Mouse (Mus musculus) hindbrain, embryonic 10.5 days (tissue): ENCODE measurements around the gene Gm19935. TPM values are rescaled to one million over a fixed set of nuclear protein-coding genes. Genes with fewer than 3 reads are reported as not detected.

Source experiments
- DNase-seq: peaks from one replicate; pipeline ENCODE4 v3.0.0-alpha.2; 2017; ENCODE audit warnings: low spot score
- H3K27ac ChIP-seq: fragments of 300-500 bp; sonication (generic); 2 replicates; pipeline ENCODE4 v1.5.1; 2016; ENCODE audit warnings: mild to moderate bottlenecking, moderate library complexity
- H3K27me3 ChIP-seq: fragments of 300-500 bp; sonication (generic); 2 replicates; pipeline ENCODE4 v1.6.1; 2016; ENCODE audit warnings: mild to moderate bottlenecking; ENCODE audit not compliant: poor library complexity, insufficient read depth, severe bottlenecking
- H3K36me3 ChIP-seq: fragments of 300-500 bp; sonication (generic); 2 replicates; pipeline ENCODE4 v1.6.1; 2016; ENCODE audit warnings: mild to moderate bottlenecking, moderate library complexity
- H3K4me1 ChIP-seq: fragments of 300-500 bp; sonication (generic); replicated peaks from 2 replicates; pipeline ENCODE4 v1.6.1; 2016; ENCODE audit warnings: mild to moderate bottlenecking
- H3K4me3 ChIP-seq: fragments of 300-500 bp; sonication (generic); 2 replicates; pipeline ENCODE4 v1.5.1; 2016; ENCODE audit warnings: mild to moderate bottlenecking, moderate library complexity
- H3K9me3 ChIP-seq: fragments of 300-500 bp; sonication (generic); 2 replicates; pipeline ENCODE4 v1.6.1; 2016; ENCODE audit warnings: mild to moderate bottlenecking, moderate library complexity
- WGBS: fragments of 180-500 bp; shearing (Covaris S2); methylation state at CpG from one replicate; pipeline ENCODE4 v1.1.7; 2016; 5-methylcytosine and 5-hydroxymethylcytosine counted together
- polyA plus RNA-seq: library from polyadenylated mRNA; unstranded; fragments of >200 nt; fragmentation: Nextera tagmentation; extraction: Ambion mirVana; gene quantifications from 2 replicates; pipeline ENCODE4 v1.2.1, GENCODE M21; 2016

Gene Gm19935
- polyA plus RNA-seq: 0.16 and 0.73 TPM in 2 replicates

DNA sequence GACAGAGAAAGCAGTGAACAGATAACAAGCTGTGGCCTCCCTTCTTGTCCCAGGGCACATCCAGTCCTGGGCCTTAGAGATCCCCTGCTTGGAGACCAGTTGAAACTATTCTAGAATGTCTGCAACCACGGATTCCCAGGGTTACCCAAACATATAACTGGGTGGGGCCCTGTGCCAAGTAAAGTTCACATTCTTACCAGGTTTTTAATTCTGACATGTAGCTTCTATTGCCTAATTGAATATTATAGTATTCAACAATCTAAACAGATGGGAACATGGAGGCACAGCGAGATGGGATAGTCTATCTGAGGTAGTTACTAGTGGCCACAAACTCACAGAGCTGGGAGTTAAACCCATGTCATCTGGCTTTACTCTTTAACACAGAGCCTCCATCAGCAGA lies at the start of gene Gm19935:
Gene Gm19935, minus strand, starts transcription at position 101 of the 400 bp plus-strand sequence.
- H3K4me1 ChIP-seq: peaks cover 15% of the 10 kb centered on the region; the same call in 1 of the 2 replicates
- H3K27me3 ChIP-seq: no peaks in the 10 kb centered on the region
- H3K4me3 ChIP-seq: no peak within 1 kb of the TSS
- 0 out of 2 replicates have a peak, but pooled peaks cover 4% of the 10 kb centered on the region for H3K9me3 ChIP-seq
- no peak for DNase-seq
- WGBS: 82% methylated on average over 2 of the region's 2 CpGs
- H3K27ac ChIP-seq: peak within 1 kb of the TSS; percentile 67
- no peaks in the 10 kb centered on the region for H3K36me3 ChIP-seq

DNA sequence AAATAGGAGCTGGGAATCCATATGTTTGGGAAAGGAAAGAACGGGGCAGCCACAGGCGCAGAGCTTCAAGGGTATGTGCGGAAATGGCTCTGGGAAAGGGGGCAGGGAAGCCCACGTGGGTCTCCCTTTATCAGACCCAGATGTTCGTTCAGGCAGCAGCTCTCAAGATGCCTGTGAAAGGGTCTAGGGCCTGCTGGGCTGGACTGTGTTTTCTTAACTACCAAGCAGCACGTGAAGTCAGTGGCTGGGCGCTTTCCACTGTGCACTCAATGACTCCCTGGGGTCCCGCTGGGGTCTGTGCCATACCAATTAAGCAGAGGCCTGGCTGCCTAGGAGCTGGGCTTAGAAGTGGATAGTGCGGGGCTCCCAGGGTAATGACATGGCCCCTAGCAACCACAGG lies 44.8 kb upstream of the Gm19935 start:
- Histone ChIP-seq H3K4me3 (peak overlapping the region; percentile 34), H3K27ac (peak overlapping the region; percentile 90), H3K4me1 (peaks cover 46% of the 10 kb centered on the region), H3K9me3 (no peaks in the 10 kb centered on the region), H3K36me3 (no peaks in the 10 kb centered on the region), H3K27me3 (no peaks in the 10 kb centered on the region)
- DNase-seq: peak; percentile 89
- WGBS: 3% methylated on average over 9 of the region's 9 CpGs

DNA sequence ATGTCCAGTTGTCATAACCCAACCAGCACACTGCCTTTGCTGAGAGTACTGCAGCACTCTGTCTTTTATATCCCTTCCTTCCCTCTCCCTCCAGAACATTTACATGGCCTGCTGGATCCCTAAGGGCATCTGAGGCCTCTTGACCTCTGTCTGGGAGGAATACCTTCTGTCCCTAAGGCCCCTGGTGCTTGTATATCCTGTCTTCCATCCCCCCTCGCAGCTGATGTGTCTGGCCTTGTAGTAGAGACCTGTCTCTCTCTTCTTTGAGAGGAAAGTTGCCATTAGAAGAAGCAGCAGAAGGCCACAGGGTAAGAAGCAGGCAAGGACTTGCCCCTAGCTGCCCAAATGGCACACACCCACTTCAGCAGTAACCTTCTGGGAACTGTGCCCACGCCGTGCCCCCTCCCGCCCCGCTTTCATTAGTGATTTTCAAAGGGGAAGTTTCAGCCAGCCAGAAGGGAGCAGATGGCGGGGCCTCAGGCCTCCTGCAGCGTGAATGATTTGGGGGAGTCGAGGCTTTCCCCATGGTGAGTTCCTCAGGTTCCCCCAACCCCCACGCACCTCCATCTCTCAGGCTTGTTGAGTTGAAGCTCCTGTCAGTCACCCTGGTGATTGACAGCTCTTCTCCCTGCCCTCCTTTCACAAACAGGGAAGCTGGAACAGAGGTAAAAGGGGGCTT lies 44.2 kb upstream of the Gm19935 start:
- no peaks in the 10 kb centered on the region for H3K36me3 ChIP-seq
- 5% methylated on average over 9 of the region's 9 CpGs for WGBS
- H3K27ac ChIP-seq: peak overlapping the region; percentile 90
- no peaks in the 10 kb centered on the region for H3K9me3 ChIP-seq
- peak overlapping the region; percentile 34 for H3K4me3 ChIP-seq
- no peaks in the 10 kb centered on the region for H3K27me3 ChIP-seq
- peak; percentile 63 for DNase-seq
- peaks cover 52% of the 10 kb centered on the region for H3K4me1 ChIP-seq

DNA sequence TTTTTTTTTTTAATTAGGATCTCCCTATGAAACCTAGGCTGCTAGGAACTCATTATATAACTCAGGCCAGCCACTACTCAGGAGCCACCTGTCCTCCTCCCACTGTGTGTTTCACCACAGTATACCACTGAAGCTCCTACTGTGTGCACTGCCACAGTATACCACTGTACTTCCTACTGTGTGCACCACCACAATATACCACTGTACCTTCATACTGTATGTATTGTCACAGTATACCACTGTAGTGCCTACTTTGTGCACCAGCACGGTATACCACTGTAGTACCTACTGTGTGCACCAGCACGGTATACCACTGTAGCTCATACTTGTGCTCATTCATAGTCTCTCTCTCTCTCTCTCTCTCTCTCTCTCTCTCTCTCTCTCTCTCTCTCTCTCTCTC lies 40.9 kb upstream of the Gm19935 start:
- DNase-seq: no peak
- WGBS: 94% methylated on average over 2 of the region's 2 CpGs
- H3K36me3 ChIP-seq: no peaks in the 10 kb centered on the region
- H3K27ac ChIP-seq: no peak overlapping the region
- H3K4me1 ChIP-seq: peaks cover 72% of the 10 kb centered on the region
- H3K4me3 ChIP-seq: no peak overlapping the region
- H3K27me3 ChIP-seq: no peaks in the 10 kb centered on the region
- H3K9me3 ChIP-seq: no peaks in the 10 kb centered on the region

DNA sequence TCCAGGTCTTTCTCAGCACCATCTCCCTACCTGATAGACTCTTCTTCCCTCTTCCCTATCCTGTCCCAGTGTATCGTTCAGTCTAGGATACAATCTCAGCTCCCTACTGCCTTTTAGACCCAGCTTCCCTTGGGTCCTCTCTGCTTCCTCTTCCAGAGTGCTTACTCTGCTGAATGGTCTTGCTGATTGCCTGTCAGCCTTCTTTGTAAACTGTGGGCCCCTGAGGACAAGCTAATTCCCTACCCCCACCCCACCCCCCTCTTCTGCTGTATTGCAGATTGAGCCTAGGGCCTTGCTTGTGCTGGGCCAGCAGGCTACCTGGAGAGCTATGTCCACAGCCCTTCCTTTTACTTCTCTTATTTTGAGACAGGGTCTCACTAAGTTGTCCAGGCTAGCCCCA lies 39.8 kb upstream of the Gm19935 start:
- H3K4me1 ChIP-seq: peaks cover 61% of the 10 kb centered on the region
- peak overlapping the region; percentile 53 for H3K27ac ChIP-seq
- no peaks in the 10 kb centered on the region for H3K9me3 ChIP-seq
- H3K36me3 ChIP-seq: 0 out of 2 replicates have a peak, but pooled peaks cover 4% of the 10 kb centered on the region
- no peaks in the 10 kb centered on the region for H3K27me3 ChIP-seq
- DNase-seq: no peak
- no peak overlapping the region for H3K4me3 ChIP-seq
- WGBS: 34% methylated on average over 1 of the region's 1 CpGs

DNA sequence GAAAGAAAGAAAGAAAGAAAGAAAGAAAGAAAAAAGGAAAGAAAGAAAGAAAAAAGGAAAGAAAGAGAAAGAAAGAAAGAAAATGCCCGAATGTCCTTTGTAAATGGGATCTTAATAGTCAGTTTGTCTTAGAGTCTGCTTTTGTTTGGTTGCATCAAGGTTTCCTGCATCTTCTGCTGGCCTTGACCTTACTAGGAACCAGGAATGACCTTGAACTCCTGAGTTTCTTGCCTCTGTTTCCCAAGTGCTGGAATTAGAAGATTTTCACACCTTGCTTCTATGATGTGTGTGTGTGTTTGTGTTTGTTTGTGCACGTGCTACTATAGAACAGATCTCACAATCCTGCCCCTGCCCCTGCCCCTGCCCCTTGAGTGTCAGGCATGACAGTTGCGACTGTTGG lies 39.0 kb upstream of the Gm19935 start:
- Histone ChIP-seq H3K4me1 (peaks cover 53% of the 10 kb centered on the region), H3K27ac (no peak overlapping the region), H3K9me3 (no peaks in the 10 kb centered on the region), H3K36me3 (0 out of 2 replicates have a peak, but pooled peaks cover 4% of the 10 kb centered on the region), H3K27me3 (no peaks in the 10 kb centered on the region), H3K4me3 (no peak overlapping the region)
- 83% methylated on average over 3 of the region's 3 CpGs for WGBS
- no peak for DNase-seq

DNA sequence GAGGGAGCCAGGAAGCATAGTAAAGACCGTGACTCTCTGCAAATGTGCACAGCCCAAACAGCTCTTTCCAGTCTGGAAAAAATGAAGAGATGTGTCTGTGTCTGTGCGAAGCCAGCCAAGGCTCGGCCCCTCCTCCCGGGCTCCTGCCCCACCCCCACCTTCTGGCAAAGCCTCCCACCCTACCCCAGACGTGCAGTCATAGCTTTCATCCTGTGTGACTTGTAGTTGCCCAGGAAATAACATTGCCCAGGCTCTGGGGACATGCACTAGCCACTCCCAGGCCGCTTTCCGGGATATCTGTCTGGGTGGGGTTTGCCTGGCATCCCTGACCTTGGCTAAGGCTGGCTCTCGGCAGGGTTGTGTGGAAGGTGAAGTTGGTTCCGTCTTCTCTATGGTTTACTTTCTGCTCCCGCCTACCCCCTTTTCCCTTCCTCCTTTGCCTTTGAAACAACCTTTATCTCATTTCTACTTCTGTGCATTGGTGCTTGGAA lies 37.5 kb upstream of the Gm19935 start:
- H3K4me3 ChIP-seq: peak overlapping the region; percentile 18; the same call in 1 of the 2 replicates
- 11% methylated on average over 10 of the region's 10 CpGs for WGBS

DNA sequence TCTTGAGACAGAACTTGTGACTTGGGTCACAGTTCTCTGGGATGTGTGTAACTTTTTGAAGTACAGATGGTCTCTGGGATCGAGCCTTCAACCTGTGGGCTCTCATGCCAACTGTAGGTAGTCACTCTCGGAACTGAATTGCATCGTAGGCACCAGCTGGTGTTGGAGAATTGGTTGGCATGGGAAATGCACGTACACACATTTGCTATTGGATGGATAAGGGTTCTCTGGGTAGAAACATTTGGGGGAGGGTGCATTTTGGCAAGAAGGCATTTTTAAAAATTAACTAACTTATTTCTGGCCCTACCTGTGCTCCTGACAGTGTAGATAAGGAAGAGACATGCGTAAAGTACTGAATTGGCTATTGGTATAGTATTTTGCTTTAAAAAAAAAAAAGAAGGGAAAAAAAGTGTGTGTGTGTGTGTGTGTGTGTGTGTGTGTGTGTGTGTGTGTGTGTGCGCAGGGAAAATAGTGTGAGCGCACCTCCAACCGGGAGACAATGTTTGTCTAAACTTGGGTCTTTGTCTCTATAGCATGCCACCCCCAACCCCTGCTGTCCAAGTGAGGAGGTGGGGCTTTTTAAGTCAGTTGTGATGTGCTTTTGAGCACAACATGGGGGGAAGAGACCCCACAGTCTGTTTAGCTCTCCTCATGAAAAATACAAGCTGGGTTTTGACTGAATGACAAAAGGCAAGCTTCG lies 36.9 kb upstream of the Gm19935 start:
- H3K9me3 ChIP-seq: no peaks in the 10 kb centered on the region
- peak overlapping the region; percentile 81 for H3K27ac ChIP-seq
- H3K4me1 ChIP-seq: peaks cover 55% of the 10 kb centered on the region
- no peaks in the 10 kb centered on the region for H3K27me3 ChIP-seq
- DNase-seq: no peak
- WGBS: 55% methylated on average over 9 of the region's 9 CpGs
- H3K4me3 ChIP-seq: peak overlapping the region; percentile 18; the same call in 1 of the 2 replicates
- H3K36me3 ChIP-seq: 0 out of 2 replicates have a peak, but pooled peaks cover 4% of the 10 kb centered on the region

More for the DNA sequence above, 37.5 kb upstream of the Gm19935 start:
- Histone ChIP-seq H3K4me1 (peaks cover 55% of the 10 kb centered on the region), H3K27ac (peak overlapping the region; percentile 81), H3K27me3 (no peaks in the 10 kb centered on the region), H3K36me3 (0 out of 2 replicates have a peak, but pooled peaks cover 4% of the 10 kb centered on the region), H3K9me3 (no peaks in the 10 kb centered on the region)
- DNase-seq: peak; percentile 64

DNA sequence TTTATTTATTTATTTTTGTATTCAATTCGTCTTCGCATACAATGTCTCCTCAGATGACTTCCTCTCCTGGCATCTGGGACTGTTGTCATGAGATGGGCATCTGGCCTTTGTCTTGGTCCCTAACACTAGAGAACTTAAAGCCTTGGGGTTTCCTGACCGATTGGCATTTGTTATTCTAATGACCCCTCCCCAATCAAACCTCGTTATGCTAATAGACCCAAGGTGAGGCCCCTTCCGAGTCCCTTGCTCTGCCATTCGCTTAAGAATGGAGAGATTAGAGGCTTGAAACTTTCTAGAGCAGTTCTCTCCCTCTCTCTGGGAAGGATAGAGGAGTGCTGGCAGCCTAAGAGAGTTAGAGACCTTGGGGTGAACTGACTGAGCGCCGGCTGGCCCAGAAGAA lies 34.4 kb upstream of the Gm19935 start:
- Histone ChIP-seq H3K27me3 (no peaks in the 10 kb centered on the region), H3K27ac (no peak overlapping the region), H3K4me1 (peaks cover 39% of the 10 kb centered on the region), H3K4me3 (no peak overlapping the region), H3K36me3 (0 out of 2 replicates have a peak, but pooled peaks cover 4% of the 10 kb centered on the region), H3K9me3 (no peaks in the 10 kb centered on the region)
- no peak for DNase-seq
- 40% methylated on average over 8 of the region's 8 CpGs for WGBS

DNA sequence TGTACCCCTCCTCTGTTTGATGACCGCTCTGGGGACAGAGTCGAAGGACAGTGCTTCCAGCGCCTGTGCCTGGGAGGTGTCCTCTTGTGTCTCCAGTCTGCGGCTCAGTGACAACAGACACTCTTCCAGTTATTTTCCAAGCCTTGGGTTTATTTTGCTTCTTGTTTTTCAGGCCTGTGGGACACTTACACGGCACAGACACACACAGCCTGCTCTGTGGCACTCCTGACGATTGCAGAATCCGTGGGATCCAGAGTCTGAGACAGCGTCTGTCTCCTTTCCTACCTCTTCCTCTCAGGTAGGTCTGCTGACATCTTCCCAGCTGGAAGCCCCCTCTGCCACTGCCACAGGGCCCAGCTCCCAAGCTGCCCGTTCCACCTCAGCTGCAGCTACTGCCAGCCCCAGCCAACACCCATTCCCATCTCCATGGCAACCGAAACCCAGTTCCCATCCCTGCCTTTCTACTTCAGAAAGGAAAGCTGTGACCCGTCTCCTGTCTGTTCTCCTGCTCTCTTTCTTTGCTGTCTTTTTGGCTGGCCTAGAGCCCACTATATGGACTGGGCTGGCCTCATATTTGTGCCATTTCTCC lies 32.4 kb upstream of the Gm19935 start:
- no peaks in the 10 kb centered on the region for H3K9me3 ChIP-seq
- H3K36me3 ChIP-seq: 0 out of 2 replicates have a peak, but pooled peaks cover 4% of the 10 kb centered on the region
- H3K27me3 ChIP-seq: no peaks in the 10 kb centered on the region
- peak; percentile 41 for DNase-seq
- H3K4me1 ChIP-seq: peaks cover 27% of the 10 kb centered on the region
- H3K4me3 ChIP-seq: no peak overlapping the region
- WGBS: 44% methylated on average over 11 of the region's 11 CpGs
- peak overlapping the region; percentile 72 for H3K27ac ChIP-seq

DNA sequence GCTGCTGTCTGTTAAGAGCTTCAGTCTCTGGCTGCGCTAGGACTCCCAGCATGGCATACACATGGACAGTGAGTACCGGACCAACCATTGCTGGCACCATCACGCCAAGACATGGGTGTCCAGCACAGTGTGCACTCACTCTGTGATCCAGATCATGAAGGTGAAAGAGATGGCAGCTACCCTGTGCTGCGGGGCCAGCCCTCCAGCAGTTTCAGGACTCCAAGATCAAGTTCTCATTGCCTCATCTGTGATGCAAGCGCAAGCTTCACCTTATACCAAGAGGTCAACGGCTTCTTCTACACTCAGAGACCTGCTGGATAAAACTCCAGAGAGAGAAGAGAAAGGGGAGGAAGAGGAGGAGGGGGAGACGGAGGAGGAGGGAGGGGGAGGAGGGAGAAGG lies 30.8 kb upstream of the Gm19935 start:
- 84% methylated on average over 7 of the region's 7 CpGs for WGBS

DNA sequence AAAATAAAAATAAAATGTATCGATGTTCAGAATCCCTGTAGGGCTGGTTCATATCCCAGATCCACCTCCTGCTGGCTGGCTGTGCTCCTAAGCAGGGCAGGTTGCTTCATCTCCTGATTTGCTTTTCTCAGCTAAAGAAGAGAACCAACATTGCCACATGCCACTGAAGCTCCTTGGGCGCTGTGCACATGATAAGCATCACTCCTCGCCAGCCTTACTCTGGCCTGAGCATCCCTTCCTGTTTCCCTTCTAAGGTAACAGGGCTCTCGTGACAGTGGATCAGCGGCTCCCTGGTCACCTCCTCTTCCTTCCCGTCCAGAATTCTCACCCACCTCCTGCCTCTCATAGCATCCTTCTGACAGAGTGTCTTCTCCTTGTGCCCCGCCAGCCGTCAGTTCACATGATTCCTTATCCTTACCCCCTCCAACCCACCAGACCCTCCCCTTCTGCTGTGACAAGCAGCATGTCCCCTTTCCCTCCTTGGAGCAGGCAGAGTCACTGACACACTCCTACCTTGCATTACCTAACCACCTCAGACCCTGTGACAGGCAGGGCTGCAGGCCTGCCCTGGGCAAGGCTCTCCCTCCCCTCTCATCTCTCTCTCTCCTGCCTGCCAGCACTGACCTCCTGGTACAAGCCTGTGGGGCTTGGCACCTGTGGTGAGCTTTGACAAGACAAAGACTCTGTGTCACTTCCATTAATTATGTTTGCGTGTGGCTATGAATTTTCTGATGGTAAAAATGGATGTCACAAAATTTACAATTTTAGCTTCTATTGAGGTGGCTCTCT lies 27.2 kb upstream of the Gm19935 start:
- H3K27me3 ChIP-seq: no peaks in the 10 kb centered on the region
- no peaks in the 10 kb centered on the region for H3K36me3 ChIP-seq
- peaks cover 11% of the 10 kb centered on the region for H3K4me1 ChIP-seq
- no peaks in the 10 kb centered on the region for H3K9me3 ChIP-seq
- 74% methylated on average over 9 of the region's 9 CpGs for WGBS
- H3K27ac ChIP-seq: peak overlapping the region; percentile 5; the same call in 1 of the 2 replicates
- H3K4me3 ChIP-seq: no peak overlapping the region
- no peak for DNase-seq

More for the DNA sequence above, 30.8 kb upstream of the Gm19935 start:
- Histone ChIP-seq H3K4me3 (no peak overlapping the region), H3K9me3 (no peaks in the 10 kb centered on the region), H3K36me3 (0 out of 2 replicates have a peak, but pooled peaks cover 4% of the 10 kb centered on the region), H3K4me1 (peaks cover 17% of the 10 kb centered on the region), H3K27ac (no peak overlapping the region), H3K27me3 (no peaks in the 10 kb centered on the region)
- DNase-seq: no peak
